Mouse (Mus musculus): ENCODE results near the gene Hrh3.

DNA sequence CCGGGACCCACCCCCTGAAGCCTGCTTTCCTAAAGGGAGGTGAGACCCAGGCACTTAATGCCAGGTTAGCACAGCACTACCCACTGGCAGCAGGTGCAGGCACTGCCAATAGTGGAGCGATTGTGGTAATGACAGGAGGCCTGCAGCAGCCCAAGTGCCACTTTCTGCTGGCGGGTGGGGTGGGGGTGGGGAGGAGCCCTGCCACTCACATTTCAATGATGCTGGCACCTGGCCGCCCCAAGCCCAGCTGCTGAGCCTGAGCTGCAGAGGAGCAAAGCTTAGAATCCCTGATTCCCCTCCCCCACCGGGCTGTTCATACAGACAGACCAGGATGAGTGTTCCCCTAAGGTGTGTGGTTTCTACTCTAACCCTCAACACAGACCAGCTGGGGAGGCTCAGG lies 8.6 kb downstream of the Hrh3 start:
- no peak for TF ChIP-seq CTCF (IDR thresholded peaks at IDR 0.05; ENCODE audit: insufficient read depth, low read length)
- no peak for TF ChIP-seq POLR2A (IDR thresholded peaks at IDR 0.05; ENCODE audit: borderline replicate concordance, extremely low read depth, low read depth, low read length)
